Mouse (Mus musculus) liver, embryonic 14.5 days (tissue): ENCODE data around the gene Psmd3. TPM values are rescaled to one million over a fixed set of nuclear protein-coding genes. Genes with fewer than 3 reads are reported as not detected.

ENCODE experiments used
- ATAC-seq: fragments of 200-750 bp; cut with Nextera tagmentation; 2 replicates; pipeline ENCODE4 v1.8.0; 2017; ENCODE audit warnings: moderate number of reproducible peaks, mild to moderate bottlenecking, moderate library complexity; ENCODE audit not compliant: insufficient read depth
- DNase-seq, 3 experiments: peaks; one replicate each; pipeline ENCODE4 v3.0.0-alpha.2; 2012 to 2013; ENCODE audit warnings: low read depth in 3 of 3, low spot score in 3 of 3
- H3K27ac ChIP-seq: fragments of 300-500 bp; sonication (generic); 2 replicates; pipeline ENCODE4 v1.5.1; 2014; ENCODE audit warnings: moderate library complexity, mild to moderate bottlenecking, control low read depth, inconsistent platforms
- H3K27me3 ChIP-seq: fragments of 300-500 bp; sonication (generic); 2 replicates; pipeline ENCODE4 v1.6.1; 2014; ENCODE audit warnings: mild to moderate bottlenecking, low read length, moderate library complexity; ENCODE audit not compliant: control insufficient read depth, insufficient read depth
- H3K36me3 ChIP-seq: fragments of 300-500 bp; sonication (generic); replicated peaks from 2 replicates; pipeline ENCODE4 v1.6.1; 2014; ENCODE audit warnings: low read depth; ENCODE audit not compliant: control insufficient read depth, insufficient read depth
- H3K4me1 ChIP-seq, 2 experiments: fragments of 200-500 bp in 1 of 2; fragments of 300-500 bp in 1 of 2; sonication (generic) in 1 of 2; replicated peaks; 2 replicates each; pipeline ENCODE4 v1.6.1; 2012 to 2014; ENCODE audit warnings: antibody characterized with exemption in 1 of 2, inconsistent platforms in 1 of 2, low read length in 1 of 2; ENCODE audit not compliant: control insufficient read depth in 2 of 2, insufficient read depth in 2 of 2
- H3K4me2 ChIP-seq: fragments of 300-500 bp; sonication (generic); 2 replicates; pipeline ENCODE4 v1.6.1; 2014; ENCODE audit warnings: low read depth, mild to moderate bottlenecking, control low read depth, moderate library complexity
- H3K4me3 ChIP-seq, 2 experiments: fragments of 200-500 bp in 1 of 2; fragments of 300-500 bp in 1 of 2; sonication (generic) in 1 of 2; 2 replicates each; pipeline ENCODE4 v1.5.1; 2012 to 2014; ENCODE audit warnings: low read depth in 2 of 2, low read length in 2 of 2, mild to moderate bottlenecking in 2 of 2, control low read depth in 1 of 2, inconsistent platforms in 1 of 2, moderate library complexity in 1 of 2; ENCODE audit not compliant: insufficient read depth in 1 of 2
- H3K9ac ChIP-seq: fragments of 300-500 bp; sonication (generic); replicated peaks from 2 replicates; pipeline ENCODE4 v1.6.1; 2014; ENCODE audit warnings: mild to moderate bottlenecking, control low read depth, moderate library complexity
- H3K9me3 ChIP-seq: fragments of 300-500 bp; sonication (generic); 2 replicates; pipeline ENCODE4 v1.6.1; 2016; ENCODE audit warnings: low read length, mixed read lengths; ENCODE audit not compliant: control insufficient read depth
- CTCF ChIP-seq: IDR thresholded peaks from 2 replicates; pipeline ENCODE4 v1.5.1; 2016; ENCODE audit warnings: antibody characterized with exemption, low read depth, control low read depth
- EP300 ChIP-seq: IDR thresholded peaks from 2 replicates; pipeline ENCODE4 v1.6.1; 2016; ENCODE audit warnings: antibody characterized with exemption, low read depth
- WGBS: fragments of 180-500 bp; shearing (Covaris S2); extraction: QIAGEN DNeasy Blood & Tissue Kit; methylation state at CpG from one replicate; pipeline ENCODE4 v1.1.7; 2014; ENCODE audit not compliant: insufficient replicate concordance; 5-methylcytosine and 5-hydroxymethylcytosine counted together
- polyA plus RNA-seq, 2 experiments: library from polyadenylated mRNA; depleted of rRNA in 1 of 2; stranded (reverse) in 1 of 2; unstranded in 1 of 2; fragments of >200 nt; fragmentation: Nextera tagmentation in 1 of 2; extraction: Ambion mirVana in 1 of 2; gene quantifications; 2 replicates each; pipeline versions ENCODE4 v1.2.1 to v1.2.3; 2012 to 2014

The Psmd3 gene
- polyA plus RNA-seq, 2 experiments: 55.3 to 75.7 TPM

GRCm38 (mm10) chr11:98742397-98743291, 60.3 kb downstream of the Psmd3 start:
- Histone ChIP-seq H3K27ac (peak overlapping the region; percentile 71), H3K4me1 (peaks cover 48 to 67% of the 10 kb centered on the region in 2 experiments), H3K4me3 (peak overlapping the region; percentile 89 to 91), H3K36me3 (no peaks in the 10 kb centered on the region), H3K9ac (peak overlapping the region; percentile 90), H3K27me3 (no peaks in the 10 kb centered on the region), H3K4me2 (peak overlapping the region; percentile 81), H3K9me3 (no peaks in the 10 kb centered on the region)
- no peak for ATAC-seq
- TF ChIP-seq CTCF: no peak
- TF ChIP-seq EP300: no peak
- 2% methylated on average over 21 of the region's 21 CpGs for WGBS
- DNase-seq: no peak

- DNase-seq (no peak), ATAC-seq (no peak)
- WGBS: 23% methylated on average over 9 of the region's 9 CpGs
- no peak for TF ChIP-seq EP300
- no peak for TF ChIP-seq CTCF
- peaks cover 56 to 75% of the 10 kb centered on the region in 2 experiments for H3K4me1 ChIP-seq
- H3K4me3 ChIP-seq: peak overlapping the region in 1 of 2 experiments; percentile 89; a peak in 2 of 4 replicates
- H3K9ac ChIP-seq: peak overlapping the region; percentile 43; the same call in 1 of the 2 replicates
- peak overlapping the region; percentile 81 for H3K4me2 ChIP-seq
- peak overlapping the region; percentile 28; the same call in 1 of the 2 replicates for H3K27ac ChIP-seq
- no peaks in the 10 kb centered on the region for H3K9me3 ChIP-seq
- H3K36me3 ChIP-seq: no peaks in the 10 kb centered on the region
- H3K27me3 ChIP-seq: no peaks in the 10 kb centered on the region
Measured at GRCm38 (mm10) chr11:98743655-98744345, 61.4 kb downstream of the Psmd3 start.

- H3K36me3 ChIP-seq: no peaks in the 10 kb centered on the region
- 62% methylated on average over 7 of the region's 7 CpGs for WGBS
- H3K27ac ChIP-seq: no peak overlapping the region; the same call in 1 of the 2 replicates
- H3K4me3 ChIP-seq: no peak overlapping the region
- H3K27me3 ChIP-seq: no peaks in the 10 kb centered on the region
- TF ChIP-seq EP300 (no peak), CTCF (no peak)
- peaks cover 54 to 76% of the 10 kb centered on the region in 2 experiments for H3K4me1 ChIP-seq
- H3K9ac ChIP-seq: no peak overlapping the region
- no peaks in the 10 kb centered on the region for H3K9me3 ChIP-seq
- no peak for DNase-seq
- H3K4me2 ChIP-seq: peak overlapping the region; percentile 9
- ATAC-seq: no peak
Measured at GRCm38 (mm10) chr11:98744456-98745019, 62.2 kb downstream of the Psmd3 start.

Other genes starting within 250 kb of the Psmd3 start
- gene Mien1, start 243.6 kb upstream of the Psmd3 start, polyA plus RNA-seq (2012; rRNA removed): 21.6 and 31.1 TPM in 2 replicates
- gene Mien1, start 243.6 kb upstream of the Psmd3 start, polyA plus RNA-seq (2014; fragmentation: Nextera tagmentation; extraction: Ambion mirVana): 58.5 and 61.5 TPM in 2 replicates
- 15.7 and 19.2 TPM in 2 replicates for gene Grb7, start 236.2 kb upstream of the Psmd3 start, polyA plus RNA-seq (2012; rRNA removed)
- 14.1 and 14.9 TPM in 2 replicates for gene Grb7, start 236.2 kb upstream of the Psmd3 start, polyA plus RNA-seq (2014; fragmentation: Nextera tagmentation; extraction: Ambion mirVana)
- gene Ikzf3, start 136.5 kb upstream of the Psmd3 start, polyA plus RNA-seq (2012; rRNA removed): 0.15 and 0.27 TPM in 2 replicates
- 0.05 and 0.10 TPM in 2 replicates for gene Ikzf3, start 136.5 kb upstream of the Psmd3 start, polyA plus RNA-seq (2014; fragmentation: Nextera tagmentation; extraction: Ambion mirVana)
- 0.30 and 0.44 TPM in 2 replicates for gene Zpbp2, start 131.5 kb upstream of the Psmd3 start, polyA plus RNA-seq (2012; rRNA removed)
- gene Zpbp2, start 131.5 kb upstream of the Psmd3 start, polyA plus RNA-seq (2014; fragmentation: Nextera tagmentation; extraction: Ambion mirVana): 0.76 and 0.83 TPM in 2 replicates
- 23.4 and 27.4 TPM in 2 replicates for gene Ormdl3, start 95.2 kb upstream of the Psmd3 start, polyA plus RNA-seq (2012; rRNA removed)
- 6.4 and 6.8 TPM in 2 replicates for gene Ormdl3, start 95.2 kb upstream of the Psmd3 start, polyA plus RNA-seq (2014; fragmentation: Nextera tagmentation; extraction: Ambion mirVana)
- gene Lrrc3c, start 84.3 kb upstream of the Psmd3 start, polyA plus RNA-seq (2012; rRNA removed): not detected in 2 replicates
- gene Lrrc3c, start 84.3 kb upstream of the Psmd3 start, polyA plus RNA-seq (2014; fragmentation: Nextera tagmentation; extraction: Ambion mirVana): not detected in 2 replicates
- gene Gm12355, start 56.9 kb upstream of the Psmd3 start, polyA plus RNA-seq (2012; rRNA removed): 0.03 and 0.19 TPM in 2 replicates
- gene Gm12355, start 56.9 kb upstream of the Psmd3 start, polyA plus RNA-seq (2014; fragmentation: Nextera tagmentation; extraction: Ambion mirVana): 0.47 and 0.68 TPM in 2 replicates
- gene Gsdma3, start 56.2 kb upstream of the Psmd3 start, polyA plus RNA-seq (2012; rRNA removed): not detected in 2 replicates
- gene Gsdma3, start 56.2 kb upstream of the Psmd3 start, polyA plus RNA-seq (2014; fragmentation: Nextera tagmentation; extraction: Ambion mirVana): not detected in 2 replicates
- not detected in 2 replicates for gene Gsdma2, start 35.8 kb upstream of the Psmd3 start, polyA plus RNA-seq (2012; rRNA removed)
- gene Gsdma2, start 35.8 kb upstream of the Psmd3 start, polyA plus RNA-seq (2014; fragmentation: Nextera tagmentation; extraction: Ambion mirVana): not detected in 2 replicates
- gene Gsdma, start 18.2 kb upstream of the Psmd3 start, polyA plus RNA-seq (2012; rRNA removed): 0.01 TPM in 1 of 2 replicates, not detected in the other
- gene Gsdma, start 18.2 kb upstream of the Psmd3 start, polyA plus RNA-seq (2014; fragmentation: Nextera tagmentation; extraction: Ambion mirVana): not detected in 2 replicates
- not detected in 2 replicates for gene Csf3, start 18.7 kb downstream of the Psmd3 start, polyA plus RNA-seq (2012; rRNA removed)
- not detected in 2 replicates for gene Csf3, start 18.7 kb downstream of the Psmd3 start, polyA plus RNA-seq (2014; fragmentation: Nextera tagmentation; extraction: Ambion mirVana)
- 25.0 and 29.6 TPM in 2 replicates for gene Med24, start 46.9 kb downstream of the Psmd3 start, polyA plus RNA-seq (2012; rRNA removed)
- gene Med24, start 46.9 kb downstream of the Psmd3 start, polyA plus RNA-seq (2014; fragmentation: Nextera tagmentation; extraction: Ambion mirVana): 21.3 and 25.6 TPM in 2 replicates
- gene Thra, start 58.1 kb downstream of the Psmd3 start, polyA plus RNA-seq (2012; rRNA removed): 14.6 and 15.6 TPM in 2 replicates
- gene Thra, start 58.1 kb downstream of the Psmd3 start, polyA plus RNA-seq (2014; fragmentation: Nextera tagmentation; extraction: Ambion mirVana): 8.3 and 10.0 TPM in 2 replicates
- gene Nr1d1, start 92.8 kb downstream of the Psmd3 start, polyA plus RNA-seq (2012; rRNA removed): 0.54 and 0.65 TPM in 2 replicates
- gene Nr1d1, start 92.8 kb downstream of the Psmd3 start, polyA plus RNA-seq (2014; fragmentation: Nextera tagmentation; extraction: Ambion mirVana): 0.56 and 0.58 TPM in 2 replicates
- 11.5 and 15.8 TPM in 2 replicates for gene Msl1, start 113.0 kb downstream of the Psmd3 start, polyA plus RNA-seq (2012; rRNA removed)
- gene Msl1, start 113.0 kb downstream of the Psmd3 start, polyA plus RNA-seq (2014; fragmentation: Nextera tagmentation; extraction: Ambion mirVana): 4.5 and 4.9 TPM in 2 replicates
- gene Casc3, start 122.4 kb downstream of the Psmd3 start, polyA plus RNA-seq (2012; rRNA removed): 12.2 and 12.7 TPM in 2 replicates
- 11.5 and 13.0 TPM in 2 replicates for gene Casc3, start 122.4 kb downstream of the Psmd3 start, polyA plus RNA-seq (2014; fragmentation: Nextera tagmentation; extraction: Ambion mirVana)
- 0.52 and 0.55 TPM in 2 replicates for gene Rapgefl1, start 154.2 kb downstream of the Psmd3 start, polyA plus RNA-seq (2012; rRNA removed)
- 0.05 and 0.06 TPM in 2 replicates for gene Rapgefl1, start 154.2 kb downstream of the Psmd3 start, polyA plus RNA-seq (2014; fragmentation: Nextera tagmentation; extraction: Ambion mirVana)
- gene Wipf2, start 181.1 kb downstream of the Psmd3 start, polyA plus RNA-seq (2012; rRNA removed): 2.0 and 2.1 TPM in 2 replicates
- gene Wipf2, start 181.1 kb downstream of the Psmd3 start, polyA plus RNA-seq (2014; fragmentation: Nextera tagmentation; extraction: Ambion mirVana): 1.1 and 1.4 TPM in 2 replicates
- gene Cdc6, start 225.2 kb downstream of the Psmd3 start, polyA plus RNA-seq (2012; rRNA removed): 16.9 and 28.6 TPM in 2 replicates
- 64.1 and 71.0 TPM in 2 replicates for gene Cdc6, start 225.2 kb downstream of the Psmd3 start, polyA plus RNA-seq (2014; fragmentation: Nextera tagmentation; extraction: Ambion mirVana)
- gene Rara, start 245.3 kb downstream of the Psmd3 start, polyA plus RNA-seq (2012; rRNA removed): 1.9 and 2.3 TPM in 2 replicates
- 3.0 and 3.2 TPM in 2 replicates for gene Rara, start 245.3 kb downstream of the Psmd3 start, polyA plus RNA-seq (2014; fragmentation: Nextera tagmentation; extraction: Ambion mirVana)